Mouse (Mus musculus): ENCODE results near the gene Adamts17. TPM values are rescaled to one million over a fixed set of nuclear protein-coding genes. Genes with fewer than 3 reads are reported as not detected.

Gene Adamts17
- total RNA-seq (2021), result 10 to 100 TPM; 14.4 to 18.2 TPM

DNA sequence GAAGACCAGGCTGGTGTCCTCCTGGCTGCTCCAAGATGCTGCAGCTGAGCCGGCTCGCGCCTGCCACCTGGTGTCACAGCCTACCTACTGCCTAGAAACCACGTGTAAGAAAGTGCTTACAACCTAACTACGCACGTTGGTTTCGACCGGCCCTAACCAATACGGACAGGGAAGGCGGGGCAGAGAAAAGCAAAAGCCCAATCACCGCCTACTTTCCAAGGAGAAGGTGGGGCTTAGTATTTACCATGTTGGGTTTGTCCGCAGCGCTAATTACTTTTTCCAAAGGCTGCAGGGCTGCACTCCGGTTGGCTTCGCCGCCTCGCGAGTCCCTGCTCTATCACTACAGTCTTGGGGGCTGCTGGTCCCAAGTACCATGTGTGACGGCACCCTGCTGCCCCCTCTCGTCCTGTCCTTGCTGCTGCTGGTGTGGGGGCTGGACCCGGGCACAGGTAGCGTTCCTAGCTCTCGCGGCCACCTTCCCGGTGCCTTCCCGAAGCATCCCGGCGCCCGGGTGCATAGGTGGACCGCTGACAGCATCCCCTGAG is at the start of gene Adamts17:
Gene Adamts17, plus strand, starts transcription at position 273 of the 545 bp plus-strand sequence.
- DNase-seq, result peak; percentile 95

DNA sequence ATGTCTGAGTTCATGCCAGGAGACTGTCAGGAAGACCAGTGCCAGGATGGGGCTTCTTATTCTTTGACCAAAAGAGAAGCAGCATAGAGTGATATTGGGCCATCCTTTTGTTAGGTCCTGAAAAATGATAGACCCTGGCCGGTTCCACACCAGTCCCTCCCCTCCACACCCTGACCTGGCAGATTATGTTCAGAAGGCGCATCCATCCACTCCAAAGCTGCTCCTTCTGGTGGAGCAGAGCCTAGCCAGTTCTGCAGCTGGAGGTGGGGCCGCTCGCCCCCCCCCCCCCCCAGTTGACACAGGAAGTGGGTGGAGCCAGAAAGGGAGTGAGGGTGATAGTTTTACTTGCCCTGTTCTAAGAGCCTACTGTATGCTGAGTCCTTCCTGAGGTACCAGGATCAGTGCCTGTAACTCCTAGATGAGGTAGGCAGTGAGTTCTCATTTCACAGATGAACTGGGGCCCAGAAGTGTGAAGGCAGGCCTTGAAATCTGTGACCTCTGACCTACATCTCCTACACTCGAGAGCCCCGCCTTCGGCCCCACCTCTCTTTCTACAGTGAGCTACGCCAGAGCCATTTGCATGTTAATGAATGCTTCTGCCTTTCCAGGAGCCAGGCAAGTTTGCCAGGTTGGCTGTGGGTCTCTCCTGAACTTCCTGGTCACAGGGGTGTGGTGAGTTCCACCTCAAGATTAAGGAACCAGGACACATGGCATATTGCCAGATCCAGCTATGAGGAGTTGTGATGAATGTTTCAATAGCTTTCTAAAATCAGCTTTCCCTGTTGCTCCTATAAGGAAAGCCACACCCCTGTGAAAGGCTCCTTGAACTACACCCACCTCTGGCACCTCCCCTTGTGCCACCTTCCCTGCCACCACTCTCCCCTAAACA is 49.4 kb upstream of the Adamts17 start:
- peak; percentile 24 for DNase-seq

DNA sequence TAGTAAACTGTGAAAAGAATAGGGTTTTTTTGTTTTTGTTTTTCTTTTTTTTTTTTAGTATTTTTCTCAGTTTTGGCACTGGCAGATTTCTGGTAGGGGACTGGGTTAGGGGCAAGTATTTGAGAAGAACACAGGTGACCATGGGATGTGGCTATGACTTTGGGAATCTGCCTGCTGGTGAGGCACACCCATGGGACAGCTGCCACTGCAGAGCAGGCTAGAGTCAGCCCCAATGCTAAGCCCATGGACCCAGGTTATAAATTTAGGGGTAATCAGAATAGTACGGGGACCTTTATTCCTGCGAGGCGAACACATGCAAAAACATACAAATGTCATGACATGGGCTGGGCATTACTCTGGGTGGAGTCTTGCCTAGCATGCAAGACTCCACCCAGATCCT is 48.5 kb upstream of the Adamts17 start:
- no peak for DNase-seq

DNA sequence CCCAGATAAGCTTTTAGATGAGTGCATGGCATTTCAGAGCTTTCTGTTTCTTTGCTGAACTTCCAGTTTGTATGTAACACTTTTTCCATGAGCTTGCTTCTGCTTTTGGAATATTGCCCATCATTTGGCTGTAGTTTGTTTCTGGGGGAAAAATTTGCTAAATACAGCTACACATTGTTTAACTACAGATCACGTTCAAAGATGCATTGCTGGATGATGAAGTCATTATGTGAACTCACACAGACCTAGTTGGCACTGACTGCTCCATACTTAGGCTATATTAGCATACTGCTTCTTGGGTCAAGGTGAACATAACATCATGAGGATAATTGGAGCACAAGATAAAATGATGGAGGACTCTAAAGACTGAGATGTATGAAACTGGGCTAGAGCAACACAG is 42.6 kb upstream of the Adamts17 start:
- no peak for DNase-seq

- DNase-seq, result no peak
These were observed 42.2 kb upstream of the Adamts17 start for GRCm38 (mm10) chr7:66797345-66797744.

GRCm38 (mm10) chr7:66798826-66799225 is 40.7 kb upstream of the Adamts17 start:
- DNase-seq, result peak; percentile 12

DNA sequence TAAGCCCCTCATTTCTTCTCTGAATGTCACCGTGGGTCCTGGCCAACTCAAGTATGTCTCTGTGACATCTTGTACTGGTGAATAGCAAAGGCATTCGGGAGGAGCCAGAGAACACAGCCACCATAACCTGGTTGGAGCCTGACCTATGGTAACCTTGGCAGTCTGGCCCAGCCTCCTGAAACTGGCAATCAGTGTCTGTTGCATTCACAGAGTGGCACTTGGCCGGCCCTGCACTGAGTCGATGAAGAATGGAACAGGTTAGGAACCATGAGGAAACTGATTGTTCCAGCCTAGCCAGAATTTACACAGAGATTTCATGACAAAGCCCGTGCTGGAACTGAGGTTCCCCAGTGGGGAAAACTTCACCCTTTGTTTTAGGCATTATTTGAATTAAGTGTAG is 38.8 kb upstream of the Adamts17 start:
- no peak for DNase-seq

DNA sequence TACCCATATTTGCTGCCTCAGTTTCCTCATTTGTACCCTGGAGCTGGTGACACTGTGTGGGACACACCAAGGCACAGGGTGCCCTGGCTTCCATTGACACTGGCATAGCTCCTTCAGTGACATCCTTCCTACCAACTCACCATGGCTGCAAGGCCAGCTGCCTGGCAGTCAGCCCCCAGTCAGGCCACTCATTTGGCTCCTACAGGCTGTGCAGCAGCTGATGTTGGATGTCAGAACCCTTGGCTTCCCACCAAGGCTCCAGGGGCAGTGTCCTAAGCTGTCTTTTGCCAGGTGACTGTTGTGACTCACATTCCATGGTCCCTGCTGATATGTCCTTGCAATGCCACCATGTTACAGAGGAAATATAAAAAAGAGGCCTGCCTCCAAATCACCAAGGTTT is 37.8 kb upstream of the Adamts17 start:
- peak; percentile 66 for DNase-seq

GRCm38 (mm10) chr7:66803798-66804197 is 35.7 kb upstream of the Adamts17 start:
- DNase-seq, result no peak

DNA sequence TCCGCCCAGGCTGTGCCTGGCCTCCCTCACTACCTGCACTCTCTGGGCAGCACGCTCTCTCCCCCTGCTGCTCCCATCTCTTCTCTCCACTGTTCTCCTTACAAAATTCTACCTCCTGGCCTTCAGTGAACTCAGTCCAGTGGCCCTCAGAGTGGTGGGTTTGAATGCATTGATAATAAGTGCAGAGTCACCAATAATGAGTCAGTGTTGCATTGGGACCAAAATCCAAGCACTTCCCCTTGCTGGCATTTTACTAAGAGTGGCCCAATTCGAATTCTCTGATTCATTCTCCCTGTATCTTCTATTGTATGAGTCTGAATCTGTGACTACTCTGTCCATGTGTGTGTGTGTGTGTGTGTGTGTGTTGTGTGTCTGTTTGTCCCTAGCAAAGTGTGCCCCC is 32.7 kb upstream of the Adamts17 start:
- no peak for DNase-seq

DNA sequence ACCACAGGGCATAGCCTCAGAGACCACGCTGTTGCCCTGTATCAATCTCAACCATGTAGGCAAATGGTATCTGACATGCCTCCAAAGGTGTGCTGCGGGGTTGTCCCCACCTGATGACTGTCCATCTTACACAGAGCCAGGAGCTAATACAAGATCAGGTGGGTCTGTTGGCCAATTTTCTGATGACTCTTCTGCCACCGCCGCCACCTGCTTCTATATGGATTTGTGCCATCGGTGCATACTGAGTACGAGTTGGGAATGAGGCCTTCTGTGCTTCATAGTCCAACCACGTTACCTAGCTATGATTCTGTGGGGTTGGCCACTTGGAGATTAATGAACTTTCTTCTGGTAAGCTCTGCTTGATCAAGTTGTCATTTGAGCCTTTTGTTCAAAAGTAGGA is 29.1 kb upstream of the Adamts17 start:
- DNase-seq, result no peak

DNA sequence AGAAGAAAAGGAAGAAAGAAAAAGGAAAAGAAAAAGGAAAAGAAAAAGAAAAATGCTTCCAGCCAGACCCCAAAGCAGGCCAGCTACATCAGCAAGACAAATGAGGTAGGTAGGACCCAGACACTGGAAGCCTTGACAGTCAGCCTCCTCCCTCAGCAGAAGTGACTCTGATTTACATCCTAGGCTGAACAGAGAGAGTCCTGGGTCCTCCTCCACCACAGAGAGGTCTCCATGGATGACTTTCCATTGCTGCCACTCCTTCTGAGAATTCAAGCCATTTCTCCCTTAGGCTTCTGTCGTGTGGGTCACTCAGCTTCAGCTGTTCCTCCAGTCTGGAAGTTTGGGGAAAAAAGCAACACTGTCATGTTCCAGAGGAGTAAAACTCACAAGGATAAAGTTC is 28.2 kb upstream of the Adamts17 start:
- no peak for DNase-seq

- no peak for DNase-seq
These were observed 27.2 kb upstream of the Adamts17 start for GRCm38 (mm10) chr7:66812289-66812688.

GRCm38 (mm10) chr7:66812737-66813136 is 26.8 kb upstream of the Adamts17 start:
- DNase-seq, result no peak

DNA sequence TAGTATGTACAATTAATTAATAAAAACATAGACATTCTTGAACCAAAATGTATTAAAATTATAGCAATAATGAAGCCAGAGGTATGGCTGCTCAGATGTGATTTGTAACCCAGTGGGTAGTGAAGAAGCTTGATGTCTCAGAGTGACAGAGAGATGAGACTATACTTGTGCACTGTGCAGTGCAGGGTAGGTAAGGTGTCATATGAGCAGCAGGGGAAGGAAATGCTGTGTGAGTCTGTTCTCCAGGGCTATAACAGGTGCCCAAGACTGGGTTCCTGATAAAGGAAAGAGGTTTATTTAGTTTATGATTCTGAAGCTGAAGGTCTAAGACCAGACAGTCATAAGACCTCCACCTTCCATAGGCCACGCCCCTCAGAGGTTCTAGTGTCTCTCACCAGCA is 26.4 kb upstream of the Adamts17 start:
- no peak for DNase-seq

- DNase-seq, result peak; percentile 29
These were observed 24.0 kb upstream of the Adamts17 start for GRCm38 (mm10) chr7:66815526-66815925.

- DNase-seq, result peak; percentile 77
These were observed 19.5 kb upstream of the Adamts17 start for GRCm38 (mm10) chr7:66820034-66820433.

DNA sequence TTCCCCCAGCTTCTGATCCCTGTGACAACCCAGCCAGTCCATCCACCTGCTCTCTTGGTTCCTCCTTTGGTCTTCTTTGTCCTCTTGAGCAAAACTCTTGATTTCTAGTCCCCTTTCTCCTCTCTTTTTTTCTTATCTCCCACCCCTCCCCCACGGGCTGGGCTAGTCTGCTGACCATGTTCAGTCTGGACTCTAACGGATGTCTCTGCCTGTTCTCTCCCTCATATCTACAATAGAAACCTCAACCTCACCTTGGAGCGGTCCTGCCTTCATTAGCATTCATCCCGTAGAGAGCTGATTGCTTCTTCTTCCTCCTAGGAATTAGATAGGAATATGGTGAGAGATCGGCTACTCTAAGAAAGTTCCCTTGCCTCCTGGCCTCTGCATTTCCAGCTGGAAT is 8.7 kb upstream of the Adamts17 start:
- no peak for DNase-seq

GRCm38 (mm10) chr7:66831295-66831694 is 8.2 kb upstream of the Adamts17 start:
- DNase-seq, result peak; percentile 82

DNA sequence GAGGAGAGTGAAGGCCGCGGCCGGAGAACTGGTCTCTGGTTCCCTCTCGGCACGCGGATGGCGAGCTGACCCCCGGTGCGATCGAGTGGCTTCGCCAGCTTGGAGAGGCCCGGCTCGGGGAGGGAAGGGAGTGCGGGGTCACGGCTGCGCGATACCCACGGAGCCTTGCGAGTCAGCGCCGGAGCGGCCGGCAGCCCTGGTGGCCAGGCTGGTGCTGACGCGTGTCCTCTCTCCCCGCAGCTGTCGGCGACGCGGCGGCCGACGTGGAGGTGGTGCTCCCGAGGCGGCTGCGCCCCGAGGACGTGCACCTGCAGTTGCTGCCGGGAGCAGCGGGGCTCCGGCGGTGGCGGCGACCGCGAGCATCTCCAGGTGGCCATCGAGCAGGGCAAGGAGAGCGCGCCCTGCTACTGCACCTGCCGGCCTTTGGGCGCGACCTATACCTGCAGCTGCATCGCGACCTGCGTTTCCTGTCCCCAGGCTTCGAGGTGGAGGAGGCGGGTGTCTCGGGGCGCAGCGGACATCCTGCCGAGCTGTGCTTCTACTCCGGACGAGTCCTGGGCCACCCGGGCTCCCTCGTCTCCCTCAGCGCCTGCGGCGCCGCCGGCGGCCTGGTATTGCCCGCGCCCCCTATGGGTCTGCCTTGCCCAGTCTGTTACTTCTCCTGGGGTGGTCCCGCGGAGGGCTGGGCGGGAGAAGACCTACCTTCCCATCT is 629 bp downstream of the Adamts17 start:
- DNase-seq, result peak; percentile 63

- no peak for DNase-seq
These were observed 1.6 kb downstream of the Adamts17 start for GRCm38 (mm10) chr7:66841165-66841564.

DNA sequence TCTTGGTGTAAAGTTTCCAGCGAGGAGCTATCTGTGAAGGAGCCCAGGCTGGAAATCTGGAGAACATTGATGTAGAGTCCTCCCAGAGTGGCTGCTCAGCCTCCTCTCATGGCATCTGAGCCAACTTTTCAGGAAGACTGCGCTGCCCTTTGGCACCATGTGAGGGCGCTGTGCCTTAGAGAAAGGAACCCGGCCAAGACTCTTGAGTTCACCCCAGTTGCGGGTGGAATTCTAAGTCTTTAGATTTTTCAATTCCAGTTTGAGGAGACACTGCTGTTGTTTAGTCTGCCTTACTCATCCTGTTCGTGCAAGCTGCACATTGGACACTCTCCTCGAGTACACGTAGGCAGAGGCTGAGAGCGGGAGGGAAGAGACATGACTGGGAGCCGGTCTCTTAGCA is 2.5 kb downstream of the Adamts17 start:
- DNase-seq, result peak; percentile 92

- DNase-seq, result no peak
These were observed 4.3 kb downstream of the Adamts17 start for GRCm38 (mm10) chr7:66843846-66844245.

GRCm38 (mm10) chr7:66846582-66846981 is 7.0 kb downstream of the Adamts17 start:
- DNase-seq, result no peak

Measured in heart, postnatal 4 days (tissue).